Mouse (Mus musculus) lung, embryonic 15.5 days (tissue): ENCODE measurements at regions not wholly inside any gene's neighbourhood (a gene's known extent, or its start where the extent isn't known, plus 50 kb on each side); places are given as distances from the start of the nearest gene placed in this dataset.

Experiments used
- ATAC-seq: fragments of 200-750 bp; cut with Nextera tagmentation; 2 replicates; pipeline ENCODE4 v1.8.0; 2017; ENCODE audit warnings: moderate number of reproducible peaks, borderline replicate concordance; ENCODE audit not compliant: low FRiP score, low TSS enrichment; ENCODE audit errors: extremely low read depth
- H3K27ac ChIP-seq: fragments of 300-500 bp; sonication (generic); 2 replicates; pipeline ENCODE4 v1.5.1; 2015; ENCODE audit warnings: moderate library complexity, mild to moderate bottlenecking, inconsistent platforms
- H3K27me3 ChIP-seq: fragments of 300-500 bp; sonication (generic); 2 replicates; pipeline ENCODE4 v1.6.1; 2015; ENCODE audit warnings: inconsistent platforms
- H3K36me3 ChIP-seq: fragments of 300-500 bp; sonication (generic); 2 replicates; pipeline ENCODE4 v1.6.1; 2015; ENCODE audit warnings: inconsistent platforms
- H3K4me1 ChIP-seq: fragments of 300-500 bp; sonication (generic); 2 replicates; pipeline ENCODE4 v1.6.1; 2015; ENCODE audit warnings: inconsistent platforms
- H3K4me2 ChIP-seq: fragments of 300-500 bp; sonication (generic); 2 replicates; pipeline ENCODE4 v1.6.1; 2015; ENCODE audit warnings: inconsistent platforms, mild to moderate bottlenecking, moderate library complexity
- H3K4me3 ChIP-seq: fragments of 300-500 bp; sonication (generic); 2 replicates; pipeline ENCODE4 v1.5.1; 2015; ENCODE audit warnings: mild to moderate bottlenecking, inconsistent platforms
- H3K9ac ChIP-seq: fragments of 300-500 bp; sonication (generic); 2 replicates; pipeline ENCODE4 v1.6.1; 2015; ENCODE audit warnings: inconsistent platforms
- H3K9me3 ChIP-seq: fragments of 300-500 bp; sonication (generic); 2 replicates; pipeline ENCODE4 v1.6.1; 2016; ENCODE audit warnings: inconsistent platforms
- WGBS: fragments of 180-500 bp; shearing (Covaris S2); methylation state at CpG from one replicate; pipeline ENCODE4 v1.1.7; 2015; 5-methylcytosine and 5-hydroxymethylcytosine counted together

- no peaks in the 10 kb centered on the region for H3K36me3 ChIP-seq
- no peaks in the 10 kb centered on the region for H3K4me1 ChIP-seq
- no peaks in the 10 kb centered on the region for H3K27me3 ChIP-seq
- H3K4me2 ChIP-seq = no peak overlapping the region
- H3K9ac ChIP-seq = no peak overlapping the region
- no peaks in the 10 kb centered on the region for H3K9me3 ChIP-seq
- 69% methylated on average over 3 of the region's 3 CpGs for WGBS
- H3K4me3 ChIP-seq = no peak overlapping the region
- H3K27ac ChIP-seq = no peak overlapping the region
- ATAC-seq = no peak
Measured at GRCm38 (mm10) chr13:115990591-115990990, 318.9 kb downstream of the Isl1 start.

DNA sequence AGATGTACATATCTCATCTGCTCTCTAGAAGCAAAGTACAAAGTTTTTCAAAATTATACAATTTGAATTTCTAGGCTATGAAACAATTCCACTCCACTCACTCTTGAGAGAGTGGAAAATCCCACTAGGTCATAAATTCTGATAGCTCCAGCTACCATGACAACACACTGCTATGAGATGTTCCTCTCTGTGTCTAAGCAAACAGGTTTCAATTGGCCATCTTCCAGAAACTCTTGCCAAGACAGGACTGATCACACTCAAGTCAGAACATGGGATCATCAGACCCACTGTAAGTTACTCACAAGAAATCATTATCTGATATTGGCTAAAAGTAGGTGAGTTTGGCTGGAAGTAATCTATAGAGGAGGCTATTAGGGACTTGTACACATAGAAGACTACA is 320.4 kb downstream of the Isl1 start:
- no peak for ATAC-seq
- H3K27me3 ChIP-seq = no peaks in the 10 kb centered on the region
- no peak overlapping the region for H3K27ac ChIP-seq

DNA sequence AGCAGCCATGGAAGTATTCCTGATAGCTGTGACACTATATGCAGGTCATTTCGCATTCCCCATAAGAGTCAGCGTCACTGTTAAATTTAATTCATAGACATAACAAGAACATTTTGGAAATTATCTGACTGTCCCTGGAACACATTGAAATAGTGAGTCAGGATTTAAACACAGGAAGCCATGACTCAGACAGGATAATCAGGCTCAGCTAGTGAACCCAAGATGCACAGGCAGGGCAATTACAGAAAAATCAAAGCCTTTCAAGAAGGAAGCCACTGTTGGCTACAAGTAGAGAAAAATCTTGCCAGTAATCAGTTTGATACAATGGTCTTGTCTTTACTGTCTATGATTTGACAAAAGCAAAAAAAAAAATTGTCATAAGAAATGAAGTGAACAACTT is 323.2 kb downstream of the Isl1 start:
- Histone ChIP-seq H3K4me2 (no peak overlapping the region), H3K4me3 (no peak overlapping the region), H3K27me3 (no peaks in the 10 kb centered on the region), H3K36me3 (no peaks in the 10 kb centered on the region), H3K27ac (no peak overlapping the region), H3K9me3 (no peaks in the 10 kb centered on the region), H3K4me1 (no peaks in the 10 kb centered on the region), H3K9ac (no peak overlapping the region)
- no peak for ATAC-seq
- 90% methylated on average over 2 of the region's 2 CpGs for WGBS

More for the DNA sequence above, 320.4 kb downstream of the Isl1 start:
- Histone ChIP-seq H3K4me1 (no peaks in the 10 kb centered on the region), H3K36me3 (no peaks in the 10 kb centered on the region), H3K4me2 (no peak overlapping the region), H3K4me3 (no peak overlapping the region), H3K9ac (no peak overlapping the region), H3K9me3 (no peaks in the 10 kb centered on the region)

- no peaks in the 10 kb centered on the region for H3K27me3 ChIP-seq
- H3K9me3 ChIP-seq = no peaks in the 10 kb centered on the region
- WGBS = 80% methylated on average over 3 of the region's 3 CpGs
- H3K4me3 ChIP-seq = no peak overlapping the region
- H3K4me2 ChIP-seq = no peak overlapping the region
- no peak overlapping the region for H3K9ac ChIP-seq
- no peaks in the 10 kb centered on the region for H3K36me3 ChIP-seq
- no peak for ATAC-seq
- H3K4me1 ChIP-seq = no peaks in the 10 kb centered on the region
- no peak overlapping the region for H3K27ac ChIP-seq
Measured at GRCm38 (mm10) chr13:115985715-115986114, 323.8 kb downstream of the Isl1 start.

- no peaks in the 10 kb centered on the region for H3K9me3 ChIP-seq
- H3K36me3 ChIP-seq = no peaks in the 10 kb centered on the region
- no peak overlapping the region for H3K4me2 ChIP-seq
- no peak overlapping the region for H3K27ac ChIP-seq
- H3K4me3 ChIP-seq = no peak overlapping the region
- 43% methylated on average over 3 of the region's 3 CpGs for WGBS
- no peaks in the 10 kb centered on the region for H3K27me3 ChIP-seq
- no peaks in the 10 kb centered on the region for H3K4me1 ChIP-seq
- ATAC-seq = no peak
- no peak overlapping the region for H3K9ac ChIP-seq
Measured at GRCm38 (mm10) chr13:115977890-115978203, 331.6 kb downstream of the Isl1 start.

DNA sequence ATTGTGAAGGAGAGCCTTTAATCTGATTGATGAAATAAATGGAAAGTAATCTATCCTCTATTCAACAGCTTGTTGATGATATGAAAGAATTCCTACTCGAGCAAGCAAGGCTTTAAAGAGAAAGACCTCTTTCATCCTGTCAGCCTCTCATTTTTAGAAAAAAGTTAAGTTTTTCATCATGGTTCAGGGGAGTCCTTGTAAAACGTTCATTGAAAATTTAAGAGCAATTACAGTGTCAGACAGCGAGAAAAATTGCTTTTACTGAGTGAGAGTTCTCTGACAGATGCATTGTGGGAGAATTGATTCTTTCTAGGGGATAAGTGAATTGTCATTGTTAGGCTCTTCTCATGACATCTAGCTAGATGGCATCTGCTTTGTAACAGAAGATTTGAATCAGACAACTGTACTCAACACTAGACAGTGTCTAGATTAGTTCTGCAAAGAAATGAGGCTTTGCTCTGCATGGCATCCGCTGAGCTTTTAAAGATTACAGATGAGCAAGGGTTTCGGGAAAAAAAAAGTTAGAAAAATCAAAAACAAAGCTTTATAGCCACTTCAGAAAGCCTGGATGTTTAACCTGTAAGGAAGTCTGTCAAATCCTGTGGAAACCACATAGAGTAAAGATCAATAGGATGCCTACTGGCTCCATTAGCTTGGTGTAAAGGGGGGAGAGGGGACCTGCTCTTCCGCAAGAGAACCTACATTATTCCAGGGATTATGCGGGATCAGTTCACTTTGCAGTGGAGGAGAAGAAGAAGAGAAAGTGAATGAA is 332.2 kb downstream of the Isl1 start:
- H3K4me3 ChIP-seq = no peak overlapping the region
- H3K36me3 ChIP-seq = no peaks in the 10 kb centered on the region
- H3K9ac ChIP-seq = no peak overlapping the region
- no peak for ATAC-seq
- WGBS = 48% methylated on average over 7 of the region's 7 CpGs
- no peaks in the 10 kb centered on the region for H3K4me1 ChIP-seq
- H3K4me2 ChIP-seq = no peak overlapping the region
- H3K27ac ChIP-seq = no peak overlapping the region
- no peaks in the 10 kb centered on the region for H3K27me3 ChIP-seq
- H3K9me3 ChIP-seq = no peaks in the 10 kb centered on the region
